In genomic region chr5:43582876-43583275, GRCm38 (mm10) we compare ENCODE assay signal across 8 mouse cellular contexts.
DNase-seq lines count a peak whose midpoint lies in the region; ATAC-seq and TF ChIP-seq lines count a peak whose summit lies in the region.

No protein-coding gene starts in this region.

- no peaks in the 10 kb centered on the region for H3K36me3 ChIP-seq in kidney, postnatal 0 days (ENCODE audit: insufficient read depth, low read length)
- H3K36me3 ChIP-seq in G1E (replicated peaks) = no peaks in the 10 kb centered on the region
- H3K36me3 ChIP-seq in midbrain, embryonic 16.5 days (ENCODE audit: control insufficient read depth, insufficient read depth, low read length) = no peaks in the 10 kb centered on the region

- H3K9ac ChIP-seq in kidney, postnatal 0 days (ENCODE audit: low read depth, low read length) = no peak overlapping the region
- no peak overlapping the region for H3K9ac ChIP-seq in midbrain, embryonic 16.5 days (ENCODE audit: low read depth, low read length)

- H3K4me2 ChIP-seq in kidney, postnatal 0 days (ENCODE audit: low read length) = no peak overlapping the region
- H3K4me2 ChIP-seq in midbrain, embryonic 16.5 days (ENCODE audit: low read length) = no peak overlapping the region

- H3K4me3 ChIP-seq in kidney, postnatal 0 days (replicated peaks; ENCODE audit: low read depth, low read length) = no peak overlapping the region
- no peak overlapping the region for H3K4me3 ChIP-seq in G1E (ENCODE audit: low read depth, low read length)
- no peak overlapping the region for H3K4me3 ChIP-seq in midbrain, embryonic 16.5 days (ENCODE audit: low read depth, low read length)

- no peak overlapping the region for H3K27ac ChIP-seq in kidney, postnatal 0 days
- peak overlapping the region; percentile 5; the same call in 1 of the 2 replicates for H3K27ac ChIP-seq in midbrain, embryonic 16.5 days (ENCODE audit: low read length)

- 38% methylated on average over 2 of the region's 2 CpGs for WGBS in kidney, postnatal 0 days
- 23% methylated on average over 2 of the region's 2 CpGs for WGBS in midbrain, embryonic 16.5 days

- TF ChIP-seq CTCF in kidney, postnatal 0 days (IDR thresholded peaks at IDR 0.05; ENCODE audit: low read depth) = peak; percentile 75
- peak; percentile 18; the same call in 1 of the 2 replicates for TF ChIP-seq CTCF in G1E (IDR thresholded peaks at IDR 0.05; ENCODE audit: low read depth, low read length)

- no peaks in the 10 kb centered on the region for H3K9me3 ChIP-seq in kidney, postnatal 0 days (replicated peaks; ENCODE audit: low read length)
- H3K9me3 ChIP-seq in G1E (replicated peaks) = no peaks in the 10 kb centered on the region
- H3K9me3 ChIP-seq in midbrain, embryonic 16.5 days (replicated peaks; ENCODE audit: control insufficient read depth, low read length, poor library complexity, severe bottlenecking) = no peaks in the 10 kb centered on the region

- peak; percentile 23 for DNase-seq in adrenal gland, postnatal 14 days
- DNase-seq in adrenal gland, postnatal 4 days (ENCODE audit: low spot score in 2 of 2) = no peak
- peak; percentile 66 for DNase-seq in kidney, postnatal 0 days (ENCODE audit: low spot score)
- DNase-seq in kidney, adult 11 months = no peak
- DNase-seq in G1E (ENCODE audit: low spot score) = no peak
- DNase-seq in urinary bladder, postnatal 36 days (ENCODE audit: low spot score in 2 of 2) = no peak

- no peak for ATAC-seq in kidney, postnatal 0 days (replicated peaks; ENCODE audit: low FRiP score, low read depth)
- no peak for ATAC-seq in G1E (ENCODE audit: extremely low read depth, insufficient number of reproducible peaks, low FRiP score, poor library complexity, severe bottlenecking)
- peak; percentile 84 to 87 for ATAC-seq in hematopoietic stem cell, adult 5-6 weeks (replicated peaks in 1 of 2; ENCODE audit: insufficient read depth in 1 of 2, low FRiP score in 2 of 2, low TSS enrichment in 1 of 2, low read depth in 1 of 2, poor library complexity in 2 of 2, severe bottlenecking in 2 of 2)
- ATAC-seq in midbrain, embryonic 16.5 days = peak; percentile 53

- no peaks in the 10 kb centered on the region for H3K27me3 ChIP-seq in kidney, postnatal 0 days (ENCODE audit: insufficient read depth, low read length)
- H3K27me3 ChIP-seq in G1E (ENCODE audit: insufficient read depth, low read length) = no peaks in the 10 kb centered on the region
- H3K27me3 ChIP-seq in midbrain, embryonic 16.5 days (ENCODE audit: control insufficient read depth, insufficient read depth, low read depth, low read length) = no peaks in the 10 kb centered on the region

- no peaks in the 10 kb centered on the region for H3K4me1 ChIP-seq in kidney, postnatal 0 days (replicated peaks; ENCODE audit: insufficient read depth, low read length)
- no peaks in the 10 kb centered on the region for H3K4me1 ChIP-seq in G1E (ENCODE audit: insufficient read depth, low read depth, low read length)
- H3K4me1 ChIP-seq in midbrain, embryonic 16.5 days (ENCODE audit: control insufficient read depth, insufficient read depth, low read length) = peaks cover 10% of the 10 kb centered on the region

Comparison
In these comparisons a context has a peak if more than half of its experiments do, and no peak if none do; other contexts are left out.
1. DNase-seq: peak in adrenal gland, postnatal 14 days (single experiment) and kidney, postnatal 0 days (single experiment); none in adrenal gland, postnatal 4 days (0 of 2), kidney, adult 11 months (single experiment), G1E (single experiment) and urinary bladder, postnatal 36 days (0 of 2).
2. ATAC-seq: peak in hematopoietic stem cell, adult 5-6 weeks (2 of 2) and midbrain, embryonic 16.5 days (single experiment); none in kidney, postnatal 0 days (single experiment) and G1E (single experiment).